Mouse (Mus musculus): Measurements from ENCODE around the gene Pknox2. TPM values are rescaled to one million over a fixed set of nuclear protein-coding genes. Genes with fewer than 3 reads are reported as not detected.

Gene Pknox2
- polyA plus RNA-seq, 1 experiment from 2014 or later: 52.3 TPM

DNA sequence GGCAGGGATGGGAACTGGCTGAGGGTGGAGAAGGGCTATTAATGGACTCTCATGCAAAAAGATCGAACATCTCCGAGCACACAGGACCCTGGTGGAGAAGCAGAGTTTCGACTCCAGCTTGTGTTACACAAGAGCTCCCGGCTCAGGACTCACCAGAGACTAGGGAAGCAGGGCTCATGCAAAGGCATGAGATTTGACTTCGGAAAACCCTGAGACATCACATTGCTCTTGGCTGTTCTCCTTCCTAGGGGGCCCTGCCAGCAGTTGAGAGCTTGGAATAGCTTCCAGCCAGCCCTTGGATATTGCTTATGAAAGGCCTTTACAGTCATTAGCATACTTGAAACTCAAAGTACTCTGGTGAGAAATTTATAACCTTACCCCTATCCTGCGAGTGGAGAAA lies 26.4 kb downstream of the Pknox2 start:
- Histone ChIP-seq H3K4me2 (no peak overlapping the region), H3K27me3 (replicated peaks) (no peaks in the 10 kb centered on the region; the same call in 1 of the 2 replicates), H3K4me3 (replicated peaks) (no peak overlapping the region), H3K36me3 (no peaks in the 10 kb centered on the region), H3K9ac (replicated peaks) (no peak overlapping the region), H3K4me1 (peaks cover 68% of the 10 kb centered on the region), H3K9me3 (replicated peaks) (no peaks in the 10 kb centered on the region), H3K27ac (replicated peaks) (peak overlapping the region; percentile 67)
- peak; percentile 2; the same call in 1 of the 2 replicates for ATAC-seq (ENCODE audit: low FRiP score)
- 40% methylated on average over 6 of the region's 6 CpGs for WGBS

DNA sequence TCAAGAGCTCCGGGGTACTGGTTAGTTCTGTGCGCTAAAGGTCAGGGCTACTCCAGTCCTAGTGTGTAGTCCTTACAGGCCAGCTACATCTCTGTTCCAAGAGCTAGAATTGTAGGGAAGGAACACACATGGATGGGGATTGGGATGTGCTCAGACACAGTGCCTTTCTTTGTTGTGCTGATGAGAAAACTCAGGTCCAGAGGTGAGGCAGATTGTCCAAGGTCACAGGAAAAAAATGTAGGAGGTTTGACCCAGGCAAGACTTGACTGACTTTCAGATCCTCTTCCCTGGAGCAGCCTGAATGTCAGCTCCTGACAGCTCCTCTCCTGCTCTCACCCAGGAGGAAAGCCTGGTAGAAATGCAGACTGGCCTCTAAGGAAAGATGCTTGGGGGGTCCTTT lies 29.7 kb downstream of the Pknox2 start:
- ATAC-seq (ENCODE audit: low FRiP score): no peak
- WGBS: 94% methylated on average over 2 of the region's 2 CpGs
- Histone ChIP-seq H3K36me3 (no peaks in the 10 kb centered on the region), H3K4me2 (no peak overlapping the region), H3K4me3 (replicated peaks) (no peak overlapping the region), H3K27ac (replicated peaks) (no peak overlapping the region), H3K27me3 (replicated peaks) (no peaks in the 10 kb centered on the region; the same call in 1 of the 2 replicates), H3K9me3 (replicated peaks) (no peaks in the 10 kb centered on the region), H3K4me1 (peaks cover 64% of the 10 kb centered on the region), H3K9ac (replicated peaks) (no peak overlapping the region)

DNA sequence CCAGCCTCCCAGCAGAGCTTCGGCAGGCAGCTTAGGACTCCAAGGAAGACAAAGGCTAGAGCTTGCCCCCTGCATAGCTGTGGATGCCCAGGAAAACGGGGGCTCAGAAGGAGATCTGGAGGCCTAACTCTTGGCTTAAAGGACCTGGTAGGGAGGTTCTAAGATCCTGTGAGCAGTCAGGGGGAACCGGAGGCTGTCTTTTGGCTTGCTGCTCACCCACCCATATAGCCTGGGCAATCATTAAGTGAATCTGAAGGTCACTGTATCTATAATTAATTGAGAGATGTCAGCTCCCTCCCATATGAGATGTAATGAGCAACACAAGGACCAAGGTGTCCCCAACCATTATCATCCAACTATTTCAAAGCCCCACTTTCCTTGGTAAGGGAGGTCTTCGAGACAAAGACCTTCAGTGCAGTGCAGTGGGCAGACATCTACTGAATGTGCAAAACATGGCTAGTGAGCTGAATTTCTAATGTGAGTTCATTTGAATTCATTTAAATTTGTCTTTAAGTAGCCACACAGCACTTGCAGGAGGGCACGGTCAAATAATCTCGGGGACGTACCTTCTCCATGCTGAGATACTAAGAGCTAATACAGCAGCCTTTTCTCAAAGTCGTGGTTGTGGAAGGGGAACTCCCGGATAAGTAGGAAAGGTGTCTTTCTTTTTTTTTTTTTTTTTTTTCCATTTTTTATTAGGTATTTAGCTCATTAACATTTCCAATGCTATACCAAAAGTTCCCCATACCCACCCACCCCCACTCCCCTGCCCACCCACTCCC lies 30.4 kb downstream of the Pknox2 start:
- Histone ChIP-seq H3K36me3 (no peaks in the 10 kb centered on the region), H3K9ac (replicated peaks) (no peak overlapping the region), H3K4me3 (replicated peaks) (no peak overlapping the region), H3K27ac (replicated peaks) (no peak overlapping the region), H3K27me3 (replicated peaks) (no peaks in the 10 kb centered on the region; the same call in 1 of the 2 replicates), H3K4me1 (peaks cover 57% of the 10 kb centered on the region), H3K9me3 (replicated peaks) (no peaks in the 10 kb centered on the region), H3K4me2 (no peak overlapping the region)
- no peak for ATAC-seq (ENCODE audit: low FRiP score)
- 68% methylated on average over 9 of the region's 9 CpGs for WGBS

DNA sequence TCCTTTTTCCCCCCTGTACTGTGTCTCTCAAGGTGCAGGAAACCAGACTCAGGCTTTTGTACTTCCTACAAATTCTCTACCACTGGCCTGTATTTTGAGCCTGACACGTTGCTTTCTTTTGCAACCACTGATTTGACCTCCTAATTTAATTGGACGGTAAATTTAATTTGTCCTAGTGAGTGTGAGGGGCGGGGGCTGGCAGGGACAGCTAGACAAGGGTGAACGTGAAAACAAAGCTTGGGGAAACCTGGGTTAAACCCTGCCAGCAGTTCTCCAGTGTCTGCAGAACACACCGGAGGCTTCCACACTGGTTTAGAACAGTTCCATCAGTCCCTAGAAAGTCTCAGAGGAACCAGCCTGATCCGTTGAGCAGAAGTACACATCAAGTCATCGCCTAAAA lies 31.4 kb downstream of the Pknox2 start:
- no peak overlapping the region for H3K4me2 ChIP-seq
- no peak overlapping the region for H3K27ac ChIP-seq (replicated peaks)
- no peak overlapping the region for H3K4me3 ChIP-seq (replicated peaks)
- H3K9me3 ChIP-seq (replicated peaks): no peaks in the 10 kb centered on the region
- no peaks in the 10 kb centered on the region for H3K36me3 ChIP-seq
- WGBS: 70% methylated on average over 7 of the region's 7 CpGs
- ATAC-seq (ENCODE audit: low FRiP score): no peak
- H3K27me3 ChIP-seq (replicated peaks): no peaks in the 10 kb centered on the region; the same call in 1 of the 2 replicates
- no peak overlapping the region for H3K9ac ChIP-seq (replicated peaks)
- H3K4me1 ChIP-seq: peaks cover 48% of the 10 kb centered on the region

DNA sequence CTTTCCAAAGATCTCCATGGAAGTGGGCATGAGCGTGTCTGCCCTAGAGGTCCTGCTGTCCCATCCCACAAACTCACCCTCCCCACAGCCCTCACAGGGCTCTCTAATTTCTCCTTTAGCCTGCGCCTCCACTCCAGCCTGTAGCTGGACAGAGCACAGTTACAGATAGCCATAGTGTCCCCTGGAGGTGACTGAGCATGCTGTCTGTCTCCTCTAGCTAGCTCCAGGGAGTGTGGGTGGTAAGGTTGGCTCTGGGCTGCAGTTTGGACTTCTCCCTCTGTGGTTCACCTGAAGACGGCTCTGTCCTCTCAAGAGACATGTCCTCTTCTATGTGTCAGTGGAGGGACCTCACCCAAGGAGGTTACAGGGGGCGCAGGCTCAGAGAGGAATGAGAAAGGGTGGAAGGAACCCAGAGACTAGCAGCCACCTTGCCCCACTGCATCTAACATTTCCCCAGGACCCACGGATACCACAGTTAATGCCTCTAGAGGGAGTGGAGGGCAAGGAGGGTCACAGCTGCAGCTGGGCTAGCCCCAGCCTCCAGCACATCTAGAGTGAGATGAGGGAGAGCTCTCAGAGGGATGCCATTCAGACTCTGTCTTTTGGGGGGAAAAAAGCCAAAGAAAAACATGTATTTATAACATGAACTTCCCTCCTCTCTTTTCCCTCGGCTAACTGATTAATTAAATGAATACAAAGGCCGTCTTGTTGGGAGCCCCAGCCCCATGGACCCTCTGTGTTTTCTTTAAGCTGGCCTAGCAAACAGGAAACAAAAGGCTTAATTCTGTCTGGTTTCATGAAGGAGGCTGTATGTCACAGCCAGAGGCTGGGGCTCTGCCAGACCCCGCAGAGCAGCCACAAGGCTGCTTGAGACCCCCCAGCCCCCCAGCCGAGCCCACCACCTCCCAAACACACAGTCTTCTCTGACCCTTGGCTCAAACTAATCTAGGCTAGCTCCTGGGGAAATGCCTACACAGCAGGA lies 32.6 kb downstream of the Pknox2 start:
- no peak overlapping the region for H3K9ac ChIP-seq (replicated peaks)
- no peaks in the 10 kb centered on the region; the same call in 1 of the 2 replicates for H3K27me3 ChIP-seq (replicated peaks)
- H3K27ac ChIP-seq (replicated peaks): peak overlapping the region; percentile 68
- no peak overlapping the region for H3K4me3 ChIP-seq (replicated peaks)
- peak; percentile 46; the same call in 1 of the 2 replicates for ATAC-seq (ENCODE audit: low FRiP score)
- no peaks in the 10 kb centered on the region for H3K36me3 ChIP-seq
- H3K9me3 ChIP-seq (replicated peaks): no peaks in the 10 kb centered on the region
- 33% methylated on average over 9 of the region's 9 CpGs for WGBS
- no peak overlapping the region for H3K4me2 ChIP-seq
- H3K4me1 ChIP-seq: peaks cover 36% of the 10 kb centered on the region

DNA sequence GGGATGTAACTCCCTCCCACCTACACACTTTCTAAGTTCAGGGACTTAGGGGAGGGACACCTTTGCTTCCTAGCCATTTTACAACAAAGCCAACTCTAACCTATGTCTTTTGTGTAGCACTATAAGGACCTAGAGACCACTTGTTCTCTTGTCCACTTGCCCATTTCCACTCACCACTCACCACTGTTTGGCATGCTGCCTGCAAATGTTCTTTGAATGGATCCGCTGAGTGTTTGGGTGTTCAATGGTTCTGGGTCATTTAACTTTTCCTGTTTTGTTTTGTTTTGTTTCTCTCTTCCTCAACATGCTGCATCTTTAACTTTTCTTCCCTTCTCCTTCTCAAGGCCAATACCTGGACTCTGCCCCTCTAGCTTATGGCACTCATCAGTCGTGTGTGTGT lies 39.7 kb downstream of the Pknox2 start:
- H3K9ac ChIP-seq (replicated peaks): no peak overlapping the region
- no peak overlapping the region for H3K4me3 ChIP-seq (replicated peaks)
- peaks cover 28% of the 10 kb centered on the region for H3K4me1 ChIP-seq
- H3K27ac ChIP-seq (replicated peaks): no peak overlapping the region
- H3K27me3 ChIP-seq (replicated peaks): no peaks in the 10 kb centered on the region
- no peak overlapping the region for H3K4me2 ChIP-seq
- H3K36me3 ChIP-seq: no peaks in the 10 kb centered on the region
- no peak for ATAC-seq (ENCODE audit: low FRiP score)
- 60% methylated on average over 2 of the region's 2 CpGs for WGBS
- no peaks in the 10 kb centered on the region for H3K9me3 ChIP-seq (replicated peaks)

DNA sequence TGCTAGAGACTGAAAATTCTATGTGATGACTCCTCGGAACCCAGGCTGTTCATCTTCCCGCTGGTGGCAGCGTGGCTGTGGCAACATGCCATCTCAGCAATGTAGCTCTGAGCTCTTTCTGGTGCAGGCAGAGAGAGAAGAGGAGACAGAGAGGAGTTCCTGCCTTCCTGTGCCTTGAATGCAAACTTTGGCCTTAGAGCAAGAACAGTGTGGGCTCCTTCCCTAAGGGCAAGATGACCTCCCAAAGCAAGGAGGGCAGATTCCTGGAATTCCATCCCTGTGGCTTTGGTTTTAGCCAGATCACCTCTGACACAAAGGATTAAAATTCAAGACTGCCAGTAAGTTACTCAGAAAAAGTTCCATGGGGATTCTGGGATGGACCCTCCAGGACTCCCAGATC lies 40.4 kb downstream of the Pknox2 start:
- no peaks in the 10 kb centered on the region for H3K36me3 ChIP-seq
- 62% methylated on average over 3 of the region's 3 CpGs for WGBS
- H3K27ac ChIP-seq (replicated peaks): no peak overlapping the region
- no peaks in the 10 kb centered on the region for H3K9me3 ChIP-seq (replicated peaks)
- H3K9ac ChIP-seq (replicated peaks): no peak overlapping the region
- H3K4me1 ChIP-seq: peaks cover 31% of the 10 kb centered on the region
- H3K4me2 ChIP-seq: no peak overlapping the region
- ATAC-seq (ENCODE audit: low FRiP score): no peak
- no peaks in the 10 kb centered on the region for H3K27me3 ChIP-seq (replicated peaks)
- no peak overlapping the region for H3K4me3 ChIP-seq (replicated peaks)

DNA sequence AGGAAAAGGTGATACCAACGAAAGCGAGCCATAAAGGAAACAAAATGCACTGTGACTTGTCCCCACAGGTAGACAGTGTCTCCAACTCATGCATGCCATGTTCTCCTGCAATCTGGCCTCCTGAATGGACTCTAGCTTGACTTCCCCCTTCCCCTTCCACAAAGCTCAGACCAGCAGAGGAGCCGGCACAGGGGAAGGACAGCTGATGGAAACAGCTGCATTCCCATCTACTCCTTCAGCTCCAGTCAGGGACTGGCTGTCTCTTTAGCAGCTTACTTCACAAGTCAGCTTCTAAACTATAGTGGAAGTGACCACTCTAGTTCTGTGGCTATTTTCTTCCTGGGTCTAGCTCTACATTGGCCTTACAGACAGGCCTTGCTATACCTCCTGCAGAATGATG lies 43.0 kb downstream of the Pknox2 start:
- no peaks in the 10 kb centered on the region for H3K36me3 ChIP-seq
- H3K9me3 ChIP-seq (replicated peaks): no peaks in the 10 kb centered on the region
- peaks cover 53% of the 10 kb centered on the region for H3K4me1 ChIP-seq
- H3K27me3 ChIP-seq (replicated peaks): no peaks in the 10 kb centered on the region
- no peak overlapping the region for H3K4me3 ChIP-seq (replicated peaks)
- H3K9ac ChIP-seq (replicated peaks): no peak overlapping the region
- no peak overlapping the region for H3K27ac ChIP-seq (replicated peaks)
- no peak for ATAC-seq (ENCODE audit: low FRiP score)
- 58% methylated on average over 3 of the region's 3 CpGs for WGBS
- H3K4me2 ChIP-seq: no peak overlapping the region

DNA sequence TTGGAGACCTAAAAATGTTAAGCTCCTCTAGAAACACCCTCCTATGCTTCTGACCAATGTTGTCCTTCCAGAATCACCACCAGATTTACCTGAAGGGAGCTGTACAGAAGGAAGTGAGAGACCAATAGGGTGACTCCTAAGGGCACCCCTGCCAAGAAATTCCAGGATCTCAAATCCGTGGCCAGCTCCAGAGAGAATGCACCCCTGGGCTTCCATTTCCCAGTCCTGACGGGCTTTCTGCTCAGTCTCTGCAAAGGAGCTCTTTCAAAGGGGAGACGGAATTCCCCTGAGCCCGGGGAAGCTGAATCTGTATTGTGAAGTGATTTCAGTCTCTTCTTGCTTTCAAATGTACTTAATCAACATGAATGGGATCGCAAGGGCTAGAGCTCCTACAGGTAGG lies 43.4 kb downstream of the Pknox2 start:
- H3K4me3 ChIP-seq (replicated peaks): no peak overlapping the region
- WGBS: 33% methylated on average over 5 of the region's 5 CpGs
- no peak overlapping the region for H3K27ac ChIP-seq (replicated peaks)
- no peak overlapping the region for H3K4me2 ChIP-seq
- no peaks in the 10 kb centered on the region for H3K27me3 ChIP-seq (replicated peaks)
- H3K4me1 ChIP-seq: peaks cover 54% of the 10 kb centered on the region
- H3K36me3 ChIP-seq: no peaks in the 10 kb centered on the region
- ATAC-seq (ENCODE audit: low FRiP score): no peak
- no peak overlapping the region for H3K9ac ChIP-seq (replicated peaks)
- H3K9me3 ChIP-seq (replicated peaks): no peaks in the 10 kb centered on the region

DNA sequence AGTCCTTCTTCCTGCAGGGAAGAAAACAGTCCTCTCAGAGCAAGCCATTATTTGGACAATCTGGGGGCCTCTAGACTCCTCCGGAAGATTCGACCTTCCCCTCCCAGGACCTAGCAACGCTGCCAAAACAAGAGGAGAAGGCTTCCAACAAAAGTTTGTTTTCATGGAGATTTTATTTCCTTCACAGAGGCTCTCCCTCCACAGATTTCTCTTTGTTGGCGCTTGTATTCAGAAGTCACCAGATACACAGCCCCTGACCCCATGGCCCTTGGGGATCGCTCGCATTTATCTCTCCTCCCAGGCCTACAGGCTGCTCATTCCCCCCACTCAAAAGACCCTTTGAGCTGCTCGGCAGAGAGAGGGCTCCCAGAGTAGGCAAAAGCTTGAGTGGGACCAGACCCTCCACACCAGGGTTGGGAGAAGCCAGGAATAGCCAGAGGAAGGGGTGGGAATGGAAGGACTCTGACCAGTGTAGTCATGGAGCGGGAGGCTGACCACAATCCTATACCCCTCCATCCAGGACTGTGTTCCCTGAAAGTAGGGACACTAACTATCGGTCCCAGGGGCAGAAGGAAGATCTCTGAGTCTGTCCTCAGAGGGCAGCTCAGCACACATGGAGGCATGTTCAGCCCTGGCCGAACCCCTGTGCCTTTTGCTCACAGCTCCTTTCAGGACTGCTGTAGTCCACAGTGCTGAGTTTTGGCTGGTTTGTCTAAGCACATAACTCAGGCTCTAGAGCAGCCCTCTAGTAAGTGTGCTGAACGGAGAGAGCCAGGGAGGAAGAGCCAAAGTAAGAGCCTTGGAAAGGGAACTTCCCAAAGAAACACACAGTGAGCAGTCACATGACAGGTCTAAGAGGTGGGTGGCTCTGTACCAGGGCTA lies 45.9 kb downstream of the Pknox2 start:
- no peak; the same call in 1 of the 2 replicates for ATAC-seq (ENCODE audit: low FRiP score)
- Histone ChIP-seq H3K4me2 (no peak overlapping the region), H3K4me1 (peaks cover 47% of the 10 kb centered on the region), H3K9me3 (replicated peaks) (no peaks in the 10 kb centered on the region), H3K27ac (replicated peaks) (peak overlapping the region; percentile 75), H3K9ac (replicated peaks) (no peak overlapping the region), H3K27me3 (replicated peaks) (no peaks in the 10 kb centered on the region), H3K36me3 (no peaks in the 10 kb centered on the region), H3K4me3 (replicated peaks) (no peak overlapping the region)
- WGBS: 32% methylated on average over 11 of the region's 11 CpGs

DNA sequence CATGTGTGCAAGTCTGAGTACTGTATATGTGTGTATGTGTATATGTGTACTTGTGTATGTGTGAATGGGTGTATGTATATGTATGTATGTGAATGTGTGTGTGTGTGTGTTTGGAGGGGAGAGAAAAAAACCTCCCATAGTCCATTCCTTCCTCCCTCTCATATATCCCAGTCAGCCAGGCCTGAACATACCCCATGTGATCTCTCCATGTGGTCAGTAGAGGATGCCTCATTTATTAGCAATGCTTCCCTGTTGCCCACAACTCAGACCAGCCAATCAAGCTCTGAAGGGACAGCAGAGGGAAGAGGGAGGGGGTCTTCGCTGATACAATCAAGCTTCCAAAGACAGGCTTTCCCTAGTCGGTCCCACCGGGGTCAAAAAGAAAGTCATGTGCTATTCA lies 47.6 kb downstream of the Pknox2 start:
- peaks cover 62% of the 10 kb centered on the region for H3K4me1 ChIP-seq
- H3K9ac ChIP-seq (replicated peaks): no peak overlapping the region
- no peak overlapping the region for H3K4me3 ChIP-seq (replicated peaks)
- ATAC-seq (ENCODE audit: low FRiP score): no peak
- no peaks in the 10 kb centered on the region for H3K9me3 ChIP-seq (replicated peaks)
- no peak overlapping the region for H3K4me2 ChIP-seq
- no peak overlapping the region for H3K27ac ChIP-seq (replicated peaks)
- 64% methylated on average over 3 of the region's 3 CpGs for WGBS
- no peaks in the 10 kb centered on the region for H3K27me3 ChIP-seq (replicated peaks)
- H3K36me3 ChIP-seq: no peaks in the 10 kb centered on the region
